Mouse (Mus musculus) embryonic stem cell, embryonic (primary cell): Measurements from ENCODE around the gene Olfr1537.

ENCODE experiments used
- CTCF ChIA-PET, 4 experiments: fragments of 300-600 bp in 2 of 4; fragments of 350-600 bp in 2 of 4; sonication (Branson Sonifier 250); formaldehyde crosslinking; loops; one replicate each; lab custom pipeline; 2022; ENCODE audit warnings: inconsistent platforms in 2 of 4; lab: Charles Lee
- POLR2A ChIA-PET, 4 experiments: fragments of 300-600 bp in 2 of 4; fragments of 350-600 bp in 2 of 4; sonication (Branson Sonifier 250); formaldehyde crosslinking; loops; one replicate each; lab custom pipeline; 2022; ENCODE audit warnings: antibody characterized with exemption in 4 of 4, inconsistent platforms in 1 of 4; lab: Charles Lee

The Olfr1537 gene

GRCm38 (mm10) chr9:39249894-39250293, at the start of gene Olfr1537:
Olfr1537 (minus strand) TSS chr9:39249994.
- ChIA-PET POLR2A (no interaction called here), CTCF (no interaction called here)

GRCm38 (mm10) chr9:39287136-39287535, 37.3 kb upstream of the Olfr1537 start:
- CTCF ChIA-PET = interaction anchor here in 1 of 4 experiments (0.6 kb wide), 1 partner anchor 1504 kb away, joined by 4 read pairs; no protein-coding TSS in a partner anchor
- POLR2A ChIA-PET = no interaction called here

GRCm38 (mm10) chr9:39276718-39277117, 26.9 kb upstream of the Olfr1537 start, which contains the start of gene Olfr945:
Olfr945 (minus strand) TSS chr9:39276818.
- POLR2A ChIA-PET = no interaction called here
- CTCF ChIA-PET = no interaction called here

- ChIA-PET CTCF (no interaction called here), POLR2A (no interaction called here)
Observed at GRCm38 (mm10) chr9:39201620-39202019, 48.2 kb downstream of the Olfr1537 start, which contains the start of gene Olfr944. Olfr944 (plus strand) TSS chr9:39201920.
